Mouse (Mus musculus) kidney, adult 2 months (tissue): Measurements from ENCODE around the gene Agpat2. TPM values are rescaled to one million over a fixed set of nuclear protein-coding genes. Genes with fewer than 3 reads are reported as not detected.

Experiments
- DNase-seq: peaks from one replicate; pipeline ENCODE4 v3.0.0; 2021
- H3K27ac ChIP-seq: fragments of 200-500 bp; 2 replicates; pipeline ENCODE4 v1.5.1; 2012; ENCODE audit warnings: low read depth, low read length, control low read depth, inconsistent platforms; ENCODE audit not compliant: insufficient read depth
- H3K27me3 ChIP-seq: fragments of 200-500 bp; replicated peaks from 2 replicates; pipeline ENCODE4 v1.6.1; 2012; ENCODE audit warnings: mild to moderate bottlenecking, moderate library complexity, low read length, inconsistent platforms; ENCODE audit not compliant: control insufficient read depth, insufficient read depth
- H3K36me3 ChIP-seq: fragments of 200-500 bp; 2 replicates; pipeline ENCODE4 v1.6.1; 2012; ENCODE audit warnings: mild to moderate bottlenecking, moderate library complexity, low read length, inconsistent platforms; ENCODE audit not compliant: control insufficient read depth, insufficient read depth
- H3K4me1 ChIP-seq: fragments of 200-500 bp; 2 replicates; pipeline ENCODE4 v1.6.1; 2011; ENCODE audit warnings: low read length; ENCODE audit not compliant: control insufficient read depth, insufficient read depth
- H3K4me3 ChIP-seq: fragments of 200-500 bp; 2 replicates; pipeline ENCODE4 v1.5.1; 2011; ENCODE audit warnings: mild to moderate bottlenecking, low read depth, low read length, control low read depth; ENCODE audit not compliant: insufficient read depth
- CTCF ChIP-seq: fragments of 200-500 bp; conservative IDR thresholded peaks from 2 replicates; pipeline ENCODE4 v1.5.1; 2011; ENCODE audit warnings: low read depth, mild to moderate bottlenecking, control low read depth, low read length, moderate library complexity, mixed read lengths; ENCODE audit not compliant: insufficient read depth, insufficient read length
- POLR2A ChIP-seq: fragments of 200-500 bp; IDR thresholded peaks from one replicate; pipeline ENCODE4 v1.6.1; 2011; ENCODE audit warnings: low read depth, low read length, control low read depth
- WGBS: fragments of 180-500 bp; shearing (Covaris S2); methylation state at CpG from one replicate; pipeline ENCODE4 v1.1.7; 2018; 5-methylcytosine and 5-hydroxymethylcytosine counted together
- polyA plus RNA-seq: library from polyadenylated mRNA; depleted of rRNA; stranded (reverse); fragments of >200 nt; gene quantifications from 2 replicates; pipeline ENCODE4 v1.2.3, GENCODE M21; 2012; rRNA removed

Agpat2 gene
- polyA plus RNA-seq, result 165 and 192 TPM in 2 replicates

DNA sequence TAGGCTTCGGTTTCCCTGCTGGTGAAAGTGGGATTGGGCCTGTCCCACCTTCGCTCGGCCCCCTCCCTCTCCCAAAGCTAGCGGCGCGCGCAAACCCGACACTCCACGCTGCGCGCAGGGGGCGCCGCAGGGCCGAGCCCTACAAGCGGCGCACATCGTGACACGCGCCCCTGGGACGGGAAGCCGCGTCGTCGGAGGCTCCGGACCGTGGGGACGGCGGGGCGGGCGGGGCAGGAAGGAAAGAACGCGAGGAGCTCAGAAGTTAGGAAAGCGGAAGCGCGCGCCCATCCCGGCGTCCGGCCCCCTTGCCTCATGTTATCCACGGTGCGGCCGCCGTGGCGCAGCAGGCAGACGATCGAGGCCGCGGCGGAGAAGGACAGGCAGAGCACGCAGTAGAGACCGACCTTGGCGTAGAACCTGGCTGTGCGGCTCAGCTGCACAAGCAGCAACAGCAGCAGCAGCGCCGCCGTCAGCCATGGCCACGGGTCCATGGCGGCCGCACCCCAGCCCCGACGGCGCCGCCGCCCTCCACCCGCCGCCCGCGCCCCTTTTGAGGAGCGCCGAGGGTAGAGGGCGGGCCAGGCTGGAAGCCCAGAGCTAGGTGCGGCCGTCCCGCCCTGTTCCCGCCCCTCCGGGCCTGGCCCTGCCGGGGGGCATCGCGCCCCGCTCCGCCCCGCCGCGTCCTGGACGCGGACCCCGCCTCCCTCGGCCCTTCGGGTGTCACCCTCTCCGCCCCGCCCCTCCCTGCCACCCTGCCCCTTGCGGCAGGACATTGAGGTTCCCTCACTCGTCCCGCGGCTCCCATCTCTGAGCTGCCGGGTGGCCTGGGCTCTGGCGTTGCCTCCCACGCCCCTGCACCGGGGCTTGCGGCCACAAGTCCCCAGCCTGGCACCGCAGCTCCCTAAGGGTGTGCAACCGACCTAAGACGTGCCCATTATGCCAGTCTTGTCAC, at the start of gene Agpat2:
Gene Agpat2, minus strand, starts transcription at position 698 of the 952 bp plus-strand sequence.
- peak; percentile 91 for DNase-seq
- Histone ChIP-seq H3K4me3 (peak within 1 kb of the TSS; percentile 92), H3K36me3 (no peaks in the 10 kb centered on the region), H3K27me3 (no peaks in the 10 kb centered on the region), H3K4me1 (peaks cover 15% of the 10 kb centered on the region), H3K27ac (peak within 1 kb of the TSS; percentile 79)
- 1% methylated on average over 88 of the region's 103 CpGs for WGBS
- TF ChIP-seq CTCF, result peak; percentile 39
- peak; percentile 23 for TF ChIP-seq POLR2A

DNA sequence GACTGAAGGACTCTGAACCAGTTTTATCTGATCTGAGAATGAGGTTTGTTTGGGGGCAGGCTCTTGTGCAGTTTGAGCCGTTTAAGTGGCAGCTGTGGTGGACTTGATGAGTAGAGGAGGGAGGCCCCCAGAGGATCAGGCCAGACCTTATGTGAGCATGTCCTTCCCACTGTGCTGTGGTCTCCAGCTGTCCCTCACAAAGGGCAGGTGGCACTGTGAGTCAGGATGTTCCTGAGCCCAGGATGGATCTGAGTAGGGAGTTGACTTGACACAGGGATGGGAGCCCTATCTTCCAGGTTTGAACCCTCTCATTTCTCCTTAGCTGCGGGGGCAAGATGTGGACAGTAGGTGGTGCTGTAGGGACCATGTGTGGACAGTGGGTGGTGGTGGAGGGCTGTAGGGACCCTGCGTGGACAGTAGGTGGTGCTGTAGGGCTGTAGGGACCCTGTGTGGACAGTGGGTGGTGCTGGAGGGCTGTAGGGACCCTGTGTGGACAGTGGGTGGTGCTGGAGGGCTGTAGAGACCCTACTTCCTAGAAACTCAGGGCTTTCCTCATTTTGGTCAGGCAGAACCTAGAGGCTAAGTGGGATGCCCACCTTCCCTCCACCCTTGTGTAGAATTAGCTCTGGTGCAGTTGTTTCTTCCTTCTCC, 42.6 kb upstream of the Agpat2 start:
- 14% methylated on average over 3 of the region's 3 CpGs for WGBS
- H3K4me1 ChIP-seq, result no peaks in the 10 kb centered on the region
- H3K4me3 ChIP-seq, result no peak overlapping the region
- TF ChIP-seq CTCF, result peak; percentile 99
- no peak for TF ChIP-seq POLR2A
- H3K36me3 ChIP-seq, result no peaks in the 10 kb centered on the region
- H3K27ac ChIP-seq, result no peak overlapping the region
- DNase-seq, result peak; percentile 85
- H3K27me3 ChIP-seq, result no peaks in the 10 kb centered on the region

DNA sequence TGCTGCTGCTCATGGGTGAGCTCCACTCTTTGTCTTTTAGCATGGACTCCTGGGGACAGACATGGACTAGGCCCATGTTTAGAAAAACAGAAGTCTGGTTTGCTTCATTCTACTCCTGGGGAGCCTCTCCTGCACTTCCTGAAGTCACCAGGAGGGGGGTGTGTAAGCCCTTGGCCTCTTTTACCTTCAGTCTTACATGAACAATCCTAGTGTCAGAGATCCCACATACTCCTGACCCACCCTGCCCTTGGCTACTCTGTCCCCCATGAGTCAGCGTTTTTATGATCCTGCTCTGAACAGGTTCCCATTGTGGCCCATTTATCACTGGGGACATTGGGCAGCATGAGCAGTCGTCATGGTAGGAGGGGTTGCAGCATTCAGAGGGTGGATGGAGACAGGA, 39.7 kb upstream of the Agpat2 start:
- Histone ChIP-seq H3K4me3 (no peak overlapping the region), H3K36me3 (no peaks in the 10 kb centered on the region), H3K27me3 (no peaks in the 10 kb centered on the region), H3K27ac (no peak overlapping the region), H3K4me1 (peaks cover 4% of the 10 kb centered on the region; the same call in 1 of the 2 replicates)
- WGBS, result 56% methylated on average over 2 of the region's 2 CpGs
- TF ChIP-seq POLR2A, result no peak
- peak; percentile 43 for TF ChIP-seq CTCF
- peak; percentile 31 for DNase-seq

DNA sequence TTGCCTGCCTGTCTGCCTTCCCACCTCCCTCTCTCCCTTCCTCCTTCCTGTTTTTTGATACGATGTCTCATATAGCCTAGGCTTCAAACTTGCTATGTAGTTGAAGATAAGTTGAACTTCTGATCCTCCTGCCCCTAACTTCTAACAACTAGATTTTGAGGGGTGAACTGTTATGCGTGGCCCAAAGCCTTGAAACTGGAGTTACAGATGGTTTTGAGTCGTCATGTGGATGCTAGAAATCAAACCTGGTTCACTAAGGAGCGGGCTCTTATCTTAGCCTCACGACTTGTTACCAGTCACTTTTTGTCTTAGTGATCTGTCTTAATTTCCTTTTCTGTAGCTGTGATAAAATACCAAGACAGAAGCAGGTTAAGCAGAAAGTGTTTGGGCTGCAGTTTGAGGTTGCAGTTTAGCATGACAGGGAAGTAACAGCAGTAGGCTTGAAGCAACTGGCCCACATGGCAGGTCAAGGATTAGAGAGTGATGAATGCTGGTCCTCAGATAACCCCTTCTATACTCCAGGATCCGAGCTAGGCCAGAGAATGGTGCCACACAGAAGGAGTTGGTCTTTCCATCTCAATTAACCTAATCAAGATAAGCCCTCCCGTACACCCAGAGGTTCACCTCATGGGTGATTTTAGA, 36.9 kb upstream of the Agpat2 start:
- H3K4me1 ChIP-seq, result peaks cover 13% of the 10 kb centered on the region; the same call in 1 of the 2 replicates
- H3K4me3 ChIP-seq, result no peak overlapping the region
- TF ChIP-seq CTCF, result no peak
- no peak for TF ChIP-seq POLR2A
- H3K27ac ChIP-seq, result no peak overlapping the region
- H3K36me3 ChIP-seq, result no peaks in the 10 kb centered on the region
- 83% methylated on average over 7 of the region's 7 CpGs for WGBS
- H3K27me3 ChIP-seq, result no peaks in the 10 kb centered on the region
- no peak for DNase-seq

DNA sequence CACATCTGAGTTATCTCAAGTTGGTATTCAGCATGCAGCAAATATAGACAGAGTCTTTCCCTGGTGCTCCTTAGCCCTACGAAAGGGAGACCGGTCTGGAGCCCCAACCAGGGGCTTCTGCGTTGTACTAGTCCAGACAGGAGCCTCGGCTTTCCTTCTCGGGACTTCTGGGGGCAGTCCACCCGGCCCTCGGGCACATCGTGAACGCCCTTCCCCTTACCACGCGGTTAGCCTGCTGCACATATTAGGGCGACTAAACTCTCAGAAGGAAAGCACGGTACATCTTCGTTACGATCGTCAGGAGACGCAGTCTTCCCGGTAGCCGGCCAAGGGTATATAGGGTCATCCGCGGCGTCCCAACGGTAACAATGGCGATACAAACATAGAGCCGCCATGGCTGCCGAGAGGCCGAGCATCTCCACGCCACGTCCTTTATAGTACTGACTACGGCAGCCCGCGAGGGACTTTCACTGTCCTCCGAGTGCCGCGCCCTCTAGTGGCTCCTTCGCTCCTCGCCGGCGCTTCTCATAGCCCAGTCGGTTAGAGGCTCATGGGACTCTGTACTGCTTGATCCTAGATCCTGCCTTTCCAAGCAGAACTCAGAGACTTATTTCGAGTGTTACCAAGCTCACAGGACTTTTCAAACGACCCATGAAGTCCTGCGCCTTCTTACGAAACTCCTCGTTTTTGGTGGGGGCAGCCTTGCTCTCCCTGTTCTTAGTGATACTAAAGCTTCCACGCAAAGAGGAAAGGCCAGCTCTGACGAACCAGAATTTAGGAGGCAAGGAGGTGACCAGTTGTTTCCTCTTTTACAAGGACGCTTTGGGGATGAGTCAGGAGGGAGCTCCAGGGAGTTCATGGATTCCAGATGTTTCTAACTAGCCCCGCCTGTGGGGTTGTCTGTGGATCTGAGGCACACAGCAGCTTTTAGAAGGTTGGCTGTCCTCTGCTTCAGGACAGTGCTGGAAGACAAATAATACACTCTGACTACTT, 35.9 kb upstream of the Agpat2 start:
- peak overlapping the region; percentile 45 for H3K27ac ChIP-seq
- 5% methylated on average over 49 of the region's 49 CpGs for WGBS
- H3K4me1 ChIP-seq, result peaks cover 13% of the 10 kb centered on the region; the same call in 1 of the 2 replicates
- peak; percentile 92 for TF ChIP-seq CTCF
- TF ChIP-seq POLR2A, result peak; percentile 96
- H3K4me3 ChIP-seq, result peak overlapping the region; percentile 78
- H3K27me3 ChIP-seq, result no peaks in the 10 kb centered on the region
- DNase-seq, result peak; percentile 98
- no peaks in the 10 kb centered on the region for H3K36me3 ChIP-seq

DNA sequence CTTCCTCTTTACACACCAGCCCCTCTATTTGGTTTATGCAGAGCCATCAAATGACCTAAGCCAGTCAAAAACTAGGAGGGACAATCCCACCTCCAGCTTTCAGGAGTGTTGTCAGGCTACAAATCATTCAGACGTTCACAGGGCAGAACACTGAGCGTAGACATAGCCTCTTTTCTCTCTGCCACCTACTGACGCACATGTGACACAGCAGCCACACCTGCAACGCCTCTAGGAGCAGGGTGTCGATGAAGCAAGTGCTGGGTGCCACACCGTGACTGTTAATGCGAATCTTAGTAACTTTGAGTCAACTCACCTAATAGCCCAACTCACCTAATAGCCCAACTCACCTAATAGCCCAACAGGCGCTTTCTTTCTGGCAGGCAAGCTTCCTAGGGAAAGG, 34.9 kb upstream of the Agpat2 start:
- Histone ChIP-seq H3K4me1 (peaks cover 13% of the 10 kb centered on the region; the same call in 1 of the 2 replicates), H3K27me3 (no peaks in the 10 kb centered on the region), H3K36me3 (no peaks in the 10 kb centered on the region), H3K27ac (no peak overlapping the region), H3K4me3 (peak overlapping the region; percentile 19)
- WGBS, result 3% methylated on average over 8 of the region's 8 CpGs
- peak; percentile 73 for DNase-seq
- TF ChIP-seq CTCF (peak; percentile 68), POLR2A (no peak)
